Mouse (Mus musculus): ENCODE data around the gene Lctl.
"Not testable (repeated sequence)": the region's sequence is repeated elsewhere in the genome, so short reads cannot be mapped to it uniquely, and the experiment has no call there.

The Lctl gene

GRCm38 (mm10) chr9:64120584-64121277, 3.8 kb downstream of the Lctl start:
- no peak for DNase-seq (ENCODE audit: low spot score)

GRCm38 (mm10) chr9:64122601-64123000, 5.7 kb downstream of the Lctl start:
- no peak for DNase-seq (ENCODE audit: low spot score)

GRCm38 (mm10) chr9:64124846-64125245, 7.9 kb downstream of the Lctl start:
- DNase-seq (ENCODE audit: low spot score): not testable (repeated sequence)

- no peak for DNase-seq (ENCODE audit: low spot score)
Measured at GRCm38 (mm10) chr9:64125307-64125706, 8.4 kb downstream of the Lctl start.

GRCm38 (mm10) chr9:64126121-64126520, 9.2 kb downstream of the Lctl start:
- DNase-seq (ENCODE audit: low spot score): no peak

GRCm38 (mm10) chr9:64131623-64132022, 14.7 kb downstream of the Lctl start:
- DNase-seq (ENCODE audit: low spot score): no peak

DNA sequence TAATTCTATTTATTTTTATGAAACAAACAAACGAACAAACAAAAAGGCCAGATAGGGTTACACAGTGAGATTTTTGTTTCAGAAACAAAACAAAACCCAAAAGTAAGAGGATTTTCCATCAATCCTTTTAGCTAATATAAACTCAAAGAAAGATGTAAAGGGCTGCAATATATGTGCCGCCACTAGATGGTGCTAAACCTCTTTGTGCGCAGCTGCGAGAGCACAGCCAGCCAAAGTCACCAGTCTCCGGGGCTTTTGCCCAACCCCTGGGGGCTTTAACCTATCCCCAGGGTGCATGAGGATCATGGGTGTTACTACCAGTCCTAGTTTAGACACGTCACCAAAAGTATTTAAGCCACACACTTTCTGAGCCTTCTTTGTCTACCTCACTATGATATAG, 21.9 kb downstream of the Lctl start:
- DNase-seq (ENCODE audit: low spot score): peak; percentile 24

- DNase-seq (ENCODE audit: low spot score): no peak
Measured at GRCm38 (mm10) chr9:64139879-64140278, 22.9 kb downstream of the Lctl start.

DNA sequence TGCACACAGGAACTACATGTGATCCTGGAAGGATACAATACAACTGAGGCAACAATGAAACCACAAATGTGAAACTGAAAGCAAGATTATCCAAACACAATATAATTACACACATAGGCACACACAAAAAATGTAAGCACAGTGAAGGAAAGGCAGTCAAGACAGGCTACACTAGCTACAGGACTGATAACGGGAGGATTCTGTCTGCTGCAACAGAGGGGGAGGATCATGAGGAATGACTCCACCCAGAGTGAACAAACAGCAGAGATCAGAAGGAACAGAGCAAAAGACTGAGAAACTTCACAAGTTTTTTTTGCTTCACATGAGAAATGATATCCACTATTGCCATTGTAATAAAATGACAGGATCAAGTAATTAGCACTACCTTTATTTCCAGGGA, 39.7 kb downstream of the Lctl start:
- DNase-seq (ENCODE audit: low spot score): no peak

DNA sequence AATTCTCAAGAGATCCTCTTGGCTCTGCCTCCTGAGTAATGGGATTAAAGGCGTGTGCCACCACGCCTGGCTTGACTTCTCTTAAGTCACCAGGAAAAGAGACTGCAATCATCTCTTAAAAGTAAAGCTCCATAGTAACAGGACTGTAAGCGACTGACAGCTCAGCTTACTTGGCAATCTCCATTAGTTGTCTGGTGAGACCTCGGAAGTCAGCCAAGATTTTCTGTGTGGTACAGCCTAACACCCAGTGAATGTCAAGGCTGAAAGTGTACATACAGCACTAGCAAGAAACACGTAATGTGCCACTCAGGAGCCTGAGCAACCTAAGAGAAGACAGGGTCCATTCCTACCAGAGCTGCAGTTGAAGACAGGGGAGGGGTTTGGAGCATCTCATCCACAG, 43.5 kb downstream of the Lctl start:
- DNase-seq (ENCODE audit: low spot score): no peak

- not testable (repeated sequence) for DNase-seq (ENCODE audit: low spot score)
Measured at GRCm38 (mm10) chr9:64169967-64170366, 53.0 kb downstream of the Lctl start.

DNA sequence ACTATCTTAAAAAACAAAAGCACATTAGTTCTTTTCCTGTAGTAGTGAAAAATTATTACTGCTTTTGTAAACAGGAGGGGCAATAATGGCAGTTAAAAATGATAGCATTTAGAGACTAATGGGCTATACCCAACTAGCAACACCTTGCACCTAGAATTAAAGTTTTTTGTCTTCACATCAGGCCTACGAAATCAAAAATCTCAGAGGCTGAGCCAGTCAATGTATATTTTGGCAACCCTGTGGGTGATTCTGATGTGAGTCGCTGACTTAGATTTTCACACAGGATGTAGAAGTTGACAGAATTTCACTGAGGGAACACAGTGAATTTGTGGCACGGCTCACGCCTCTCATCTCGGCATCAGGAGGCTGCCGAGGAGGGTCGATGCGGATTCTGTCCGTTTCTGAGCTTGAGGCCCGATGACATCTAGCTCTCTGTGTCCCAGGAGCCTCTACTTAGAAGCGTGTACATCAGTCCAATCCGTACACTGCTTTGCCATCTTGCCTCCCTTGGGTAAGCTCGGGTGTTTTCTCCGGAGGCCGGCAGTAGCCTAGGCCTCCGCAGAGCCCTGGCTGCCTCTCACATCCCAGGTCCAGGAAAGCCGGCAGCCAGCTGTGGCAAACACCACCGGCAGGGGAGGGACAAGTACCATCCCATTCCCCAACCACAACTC, 55.3 kb downstream of the Lctl start:
- no peak for DNase-seq (ENCODE audit: low spot score)

- peak; percentile 69 for DNase-seq (ENCODE audit: low spot score)
Measured at GRCm38 (mm10) chr9:64172816-64173665, 56.1 kb downstream of the Lctl start, which contains the start of the genes Zwilch and Rpl4. Zwilch (minus strand) TSS chr9:64173104. Rpl4 (plus strand) TSS chr9:64173375.

DNA sequence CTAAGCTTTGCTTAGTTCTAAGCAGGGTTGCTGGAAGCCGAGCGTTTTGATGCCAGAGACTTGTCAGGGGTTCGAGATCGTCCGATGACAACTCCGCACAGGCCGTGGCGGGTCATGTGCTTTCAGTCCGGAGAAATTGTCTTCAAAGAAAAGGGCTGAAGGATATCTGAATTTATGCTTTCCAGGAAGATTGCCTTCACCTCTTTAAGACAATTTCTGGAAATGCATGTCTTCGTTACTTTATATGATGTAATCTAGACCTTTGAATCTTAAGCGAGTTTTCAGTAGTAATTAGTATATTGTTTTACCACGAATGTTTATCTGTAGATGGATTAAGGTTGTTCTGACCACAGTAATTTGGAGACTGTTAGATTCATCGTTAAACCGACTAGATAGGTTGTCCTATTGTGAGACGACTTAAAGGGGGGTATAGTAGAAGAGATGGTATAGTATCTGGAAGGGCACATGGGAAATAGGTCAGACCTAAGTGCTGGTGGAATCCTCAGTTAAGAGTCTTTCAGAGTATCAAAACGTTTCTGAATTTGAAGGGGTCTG, 56.8 kb downstream of the Lctl start:
- DNase-seq (ENCODE audit: low spot score): no peak

DNA sequence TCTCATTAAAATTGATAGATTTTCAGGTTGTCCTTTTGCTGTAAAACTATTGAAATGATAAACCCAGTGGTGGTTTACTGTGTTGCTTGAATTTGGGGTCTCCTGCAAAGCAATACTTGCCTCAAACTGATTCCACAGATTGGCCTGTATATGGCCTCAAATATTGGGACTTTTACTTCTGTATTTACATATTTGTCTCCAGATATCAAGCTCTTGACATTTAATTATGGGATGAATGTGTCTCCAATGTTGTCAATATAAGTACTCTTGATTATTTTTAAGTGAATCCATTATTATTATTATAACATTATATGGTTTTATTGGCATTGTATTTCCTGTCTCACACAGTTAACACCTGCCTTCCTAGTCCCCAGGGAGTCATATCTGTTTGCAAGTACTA, 57.4 kb downstream of the Lctl start:
- no peak for DNase-seq (ENCODE audit: low spot score)

DNA sequence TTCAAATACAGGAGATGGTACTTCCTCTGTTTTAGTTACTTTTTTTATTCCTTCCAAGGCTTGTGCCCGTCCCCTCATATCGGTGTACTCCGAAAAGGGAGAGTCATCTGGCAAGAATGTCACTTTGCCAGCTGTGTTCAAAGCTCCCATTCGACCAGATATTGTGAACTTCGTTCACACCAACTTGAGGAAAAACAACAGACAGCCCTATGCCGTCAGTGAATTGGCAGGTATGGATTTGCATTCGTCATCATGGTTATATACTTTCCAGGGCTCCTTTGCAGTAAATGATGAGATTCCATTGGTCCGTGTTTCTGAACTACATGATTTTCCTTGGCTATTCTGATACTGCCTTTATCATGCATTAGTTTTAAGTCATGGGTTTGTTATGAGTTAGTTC, 57.8 kb downstream of the Lctl start:
- DNase-seq (ENCODE audit: low spot score): no peak

GRCm38 (mm10) chr9:64175378-64175777, 58.4 kb downstream of the Lctl start:
- DNase-seq (ENCODE audit: low spot score): no peak

DNA sequence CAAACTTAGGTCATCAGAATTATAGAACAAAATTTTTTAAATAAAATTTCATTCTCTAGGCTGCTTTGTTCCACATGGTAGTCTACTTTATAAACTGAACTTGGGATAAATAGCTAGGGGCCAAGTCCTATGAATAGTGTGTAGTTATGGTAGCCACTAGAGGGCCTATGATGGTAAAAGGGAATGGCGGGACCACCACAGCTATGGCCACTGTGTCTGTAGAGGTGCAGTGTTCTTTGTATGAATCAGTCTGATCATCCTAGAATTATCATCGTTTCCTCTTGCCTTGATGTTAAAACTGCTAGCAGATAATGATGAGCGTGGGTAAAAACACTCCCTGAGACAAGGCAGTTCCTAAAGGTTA, 61.6 kb downstream of the Lctl start:
- no peak for DNase-seq (ENCODE audit: low spot score)

DNA sequence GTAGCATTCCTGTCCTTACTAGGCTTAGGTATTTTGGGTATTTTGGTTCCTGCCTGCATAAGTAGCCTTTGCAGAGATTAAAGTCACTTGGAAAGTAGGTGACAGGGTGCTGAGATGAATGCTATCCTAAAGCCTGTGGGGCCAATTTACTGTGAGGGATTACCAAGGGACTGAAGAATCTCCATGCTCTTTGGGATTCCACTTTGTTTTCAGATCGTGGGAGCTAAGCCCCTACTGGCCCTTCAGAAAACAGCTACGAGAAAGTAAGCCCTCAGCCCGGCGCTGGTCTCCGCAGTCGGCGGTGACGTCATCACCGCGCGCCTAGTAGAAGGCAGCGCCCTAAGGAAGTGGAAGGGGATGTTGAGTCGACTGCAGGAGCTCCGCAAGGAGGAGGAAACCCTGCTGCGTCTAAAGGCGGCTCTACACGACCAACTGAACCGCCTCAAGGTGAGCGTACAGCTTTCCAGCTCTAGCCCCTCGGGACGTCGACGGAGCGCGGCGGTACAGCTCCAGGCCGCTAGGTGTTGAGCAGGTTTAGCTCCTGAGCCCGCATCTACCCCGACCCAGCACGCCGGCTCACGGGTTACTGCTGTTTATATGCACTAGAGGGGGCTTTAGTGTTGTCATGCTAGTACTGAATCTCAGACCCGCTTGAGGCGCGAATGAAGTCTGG, 62.2 kb downstream of the Lctl start, which contains the start of gene Snapc5:
Gene Snapc5, plus strand, starts transcription at position 301 of the 673 bp plus-strand sequence.
- peak; percentile 90 for DNase-seq (ENCODE audit: low spot score)

DNA sequence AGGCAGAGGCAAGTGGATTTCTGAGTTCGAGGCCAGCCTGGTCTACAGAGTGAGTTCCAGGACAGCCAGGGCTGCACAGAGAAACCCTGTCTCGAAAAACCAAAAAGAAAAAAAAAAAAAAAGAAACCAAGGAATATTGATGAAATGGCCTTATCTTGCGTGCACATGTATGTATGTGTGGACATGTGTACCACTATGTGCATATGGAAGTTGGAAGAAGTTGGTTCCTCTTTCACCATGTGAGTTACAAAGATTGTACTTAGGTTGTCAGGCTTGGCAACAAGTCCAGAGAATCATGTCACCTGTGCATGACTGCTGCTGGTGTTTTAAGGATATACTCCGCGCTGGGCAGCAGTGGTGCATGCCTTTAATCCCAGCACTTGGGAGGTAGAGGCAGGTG, 66.3 kb downstream of the Lctl start:
- DNase-seq (ENCODE audit: low spot score): not testable (repeated sequence)

DNA sequence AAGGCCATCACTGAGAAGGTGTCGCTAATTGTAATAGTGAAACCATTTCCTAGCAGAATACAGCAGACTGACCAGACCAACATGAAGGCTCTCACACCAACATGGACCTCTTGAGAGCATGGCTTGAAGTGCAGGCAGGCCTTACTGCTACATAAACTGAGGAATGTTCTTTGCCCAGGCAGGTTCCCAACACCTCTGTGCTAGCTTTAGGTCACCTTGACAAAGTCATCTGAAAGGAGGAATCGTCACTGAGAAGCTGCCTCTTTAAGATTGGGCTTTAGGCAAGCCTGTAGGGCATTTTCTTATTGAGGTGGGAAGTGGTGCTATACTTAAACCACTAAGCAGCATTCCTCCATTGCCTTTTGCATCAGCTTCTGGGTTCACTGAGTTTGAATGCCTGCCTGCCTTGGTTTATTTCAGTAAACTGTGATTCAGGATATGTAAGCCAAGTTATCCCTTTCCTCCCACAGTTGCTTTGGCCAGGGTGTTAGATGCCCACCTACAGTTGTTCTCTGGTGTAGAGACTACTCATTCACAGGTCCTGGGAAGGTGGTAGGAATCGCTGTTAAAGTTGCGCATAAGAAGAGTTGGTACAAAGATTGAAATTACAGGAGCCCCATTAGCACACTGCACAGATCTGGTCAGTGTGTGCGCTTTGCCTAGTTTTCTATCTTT, 67.4 kb downstream of the Lctl start:
- DNase-seq (ENCODE audit: low spot score): no peak

All from ovary, postnatal 10 days (tissue).